28 mouse cellular contexts compared by ENCODE assay signal in the genomic region with DNA sequence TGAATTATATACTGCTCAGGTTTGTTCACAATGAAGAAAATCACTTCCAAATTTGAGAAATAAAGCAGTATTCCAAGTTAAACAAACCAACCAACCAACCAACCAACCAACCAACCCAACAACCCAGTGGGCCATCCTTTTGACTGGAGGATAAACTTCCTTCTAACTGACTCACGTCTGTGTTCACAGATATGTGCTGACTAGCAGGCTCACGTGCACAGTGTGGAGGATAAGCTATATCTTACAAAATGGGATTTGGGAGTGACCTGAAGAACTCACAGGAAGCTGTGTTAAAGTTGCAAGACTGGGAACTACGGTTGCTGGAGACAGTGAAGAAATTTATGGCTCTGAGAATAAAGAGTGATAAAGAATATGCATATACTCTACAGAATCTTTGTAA.
"Had no signal": no experiment of that assay in that cellular context is flagged by ENCODE, and none has a peak within 500 bp of the region (broad histone marks: within the 10 kb centered on the region; RNA-seq: fewer than 3 reads in every experiment).

No protein-coding gene starts in this region.

- H3K27ac ChIP-seq: embryonic facial prominence, embryonic 10.5 days; embryonic facial prominence, embryonic 12.5 days; embryonic facial prominence, embryonic 13.5 days; embryonic facial prominence, embryonic 15.5 days; forebrain, embryonic 10.5 days; forebrain, embryonic 12.5 days; forebrain, embryonic 13.5 days; forebrain, embryonic 15.5 days; gastrocnemius, adult 2 months; heart, adult 2 months had no signal

- H3K9me3 ChIP-seq: embryonic facial prominence, embryonic 10.5 days; embryonic facial prominence, embryonic 12.5 days; embryonic facial prominence, embryonic 13.5 days; embryonic facial prominence, embryonic 15.5 days; forebrain, embryonic 10.5 days; forebrain, embryonic 12.5 days; forebrain, embryonic 13.5 days; forebrain, embryonic 15.5 days had no signal

- H3K4me2 ChIP-seq: embryonic facial prominence, embryonic 12.5 days; embryonic facial prominence, embryonic 13.5 days; embryonic facial prominence, embryonic 15.5 days; forebrain, embryonic 12.5 days; forebrain, embryonic 13.5 days; forebrain, embryonic 15.5 days had no signal

- DNase-seq: cerebellum, adult 2 months; cerebellum, adult 8-10 months; cerebellum, adult 9-10 months; cerebellum, adult 9-11 months; cerebellum, postnatal 10 days; cerebellum, postnatal 14 days; cerebellum, postnatal 25 days; cerebellum, postnatal 36 days; embryo, embryonic 11 days; forebrain, postnatal 0 days; gastrocnemius, adult 2 months; gastrocnemius, postnatal 10 days; gastrocnemius, postnatal 14 days; gastrocnemius, postnatal 25 days; gastrocnemius, postnatal 36 days; heart, adult 18-20 months; heart, adult 2 months had no signal

- ATAC-seq: forebrain, embryonic 13.5 days; forebrain, embryonic 14.5 days; forebrain, embryonic 15.5 days; forebrain, embryonic 16.5 days; forebrain, postnatal 0 days had no signal

- H3K36me3 ChIP-seq: embryonic facial prominence, embryonic 12.5 days; embryonic facial prominence, embryonic 15.5 days had no signal

- H3K4me3 ChIP-seq: embryonic facial prominence, embryonic 10.5 days; embryonic facial prominence, embryonic 12.5 days; embryonic facial prominence, embryonic 13.5 days; embryonic facial prominence, embryonic 15.5 days; erythroblast, embryonic 14.5 days; forebrain, embryonic 10.5 days; forebrain, embryonic 12.5 days; forebrain, embryonic 13.5 days; forebrain, embryonic 15.5 days; gastrocnemius, adult 2 months; heart, adult 2 months had no signal

- H3K4me1 ChIP-seq: embryonic facial prominence, embryonic 12.5 days; embryonic facial prominence, embryonic 13.5 days; forebrain, embryonic 12.5 days; forebrain, embryonic 13.5 days; forebrain, embryonic 15.5 days had no signal

- H3K9ac ChIP-seq: embryonic facial prominence, embryonic 12.5 days; embryonic facial prominence, embryonic 13.5 days; embryonic facial prominence, embryonic 15.5 days; forebrain, embryonic 12.5 days; forebrain, embryonic 13.5 days; forebrain, embryonic 15.5 days; forebrain, postnatal 0 days had no signal

- H3K27me3 ChIP-seq: embryonic facial prominence, embryonic 12.5 days; embryonic facial prominence, embryonic 13.5 days; embryonic facial prominence, embryonic 15.5 days; forebrain, embryonic 12.5 days; forebrain, embryonic 13.5 days; forebrain, embryonic 15.5 days had no signal
